Mouse (Mus musculus): Measurements from ENCODE around the gene Hoxa9.

Hoxa9 gene

DNA sequence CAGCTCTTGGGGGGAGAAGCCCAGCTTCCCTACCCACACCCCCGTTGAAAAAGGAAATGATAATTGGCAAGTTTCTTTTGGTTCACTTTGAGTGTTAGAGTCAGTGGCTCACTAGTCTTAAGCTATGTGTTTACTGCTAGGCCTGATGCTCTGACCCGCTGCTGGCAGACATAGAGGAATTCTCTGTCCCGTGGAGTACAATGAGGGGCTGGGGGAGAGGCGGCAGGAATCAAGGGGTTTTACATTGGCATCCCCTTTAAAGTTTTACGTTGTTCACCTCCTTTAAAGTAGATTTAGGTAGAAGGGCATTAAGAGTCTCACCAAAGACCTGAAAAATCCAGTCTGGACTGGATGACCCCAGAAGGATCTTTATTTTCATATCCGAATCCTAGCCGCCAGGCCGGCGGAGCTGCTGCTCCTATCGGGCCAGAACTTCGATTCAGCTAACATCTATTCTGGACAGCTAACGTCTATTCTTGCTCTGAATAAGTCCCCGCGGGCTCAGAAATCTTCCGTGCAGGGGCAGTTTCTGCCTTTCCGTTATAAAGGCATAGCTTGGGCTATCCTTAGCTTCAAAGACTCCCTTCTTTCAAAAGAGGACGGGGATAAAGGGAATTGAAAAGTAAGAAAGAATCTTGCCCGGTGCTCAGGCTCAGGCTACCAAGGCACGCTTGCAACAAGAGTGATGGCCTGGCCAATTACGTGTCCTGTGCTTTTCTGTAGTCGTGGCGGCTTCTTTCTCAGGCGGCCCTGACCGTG is 21.3 kb upstream of the Hoxa9 start:
- TF ChIP-seq GATA4 (IDR thresholded peaks at IDR 0.05; ENCODE audit: insufficient replicate concordance, low read length) = no peak

DNA sequence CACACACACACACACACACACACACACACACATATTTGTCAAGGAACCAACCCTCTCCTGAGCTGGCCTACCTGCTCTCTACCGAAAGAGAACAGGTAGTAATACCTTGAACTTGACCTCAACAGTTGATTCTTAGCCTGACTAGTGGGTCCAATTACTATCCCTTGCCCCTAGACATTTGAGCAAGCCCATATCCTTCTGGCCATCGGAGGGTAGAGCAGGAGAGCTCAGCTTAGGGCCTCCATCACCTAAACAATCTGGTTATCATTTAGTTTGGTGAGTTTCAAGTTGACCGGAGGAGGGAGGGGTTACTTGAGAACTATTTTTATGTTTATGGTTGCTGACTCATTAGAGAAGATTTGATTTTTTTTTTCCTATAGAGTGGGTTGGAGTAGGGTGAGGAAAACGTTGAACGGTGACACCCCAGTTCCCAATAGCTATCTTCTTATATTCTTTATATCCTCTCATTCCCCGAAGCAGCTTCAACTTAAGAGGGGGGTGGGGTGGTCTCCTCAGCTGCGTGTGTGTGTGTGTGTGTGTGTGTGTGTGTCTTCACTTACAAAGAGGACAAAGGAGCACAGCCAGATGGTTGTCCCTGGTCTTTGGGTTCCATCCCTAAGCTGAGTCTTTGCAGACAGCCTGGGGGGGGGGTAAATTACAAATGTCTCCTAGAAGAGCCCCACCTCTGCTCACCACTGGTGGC is 20.4 kb upstream of the Hoxa9 start:
- no peak for TF ChIP-seq GATA4 (IDR thresholded peaks at IDR 0.05; ENCODE audit: insufficient replicate concordance, low read length)

DNA sequence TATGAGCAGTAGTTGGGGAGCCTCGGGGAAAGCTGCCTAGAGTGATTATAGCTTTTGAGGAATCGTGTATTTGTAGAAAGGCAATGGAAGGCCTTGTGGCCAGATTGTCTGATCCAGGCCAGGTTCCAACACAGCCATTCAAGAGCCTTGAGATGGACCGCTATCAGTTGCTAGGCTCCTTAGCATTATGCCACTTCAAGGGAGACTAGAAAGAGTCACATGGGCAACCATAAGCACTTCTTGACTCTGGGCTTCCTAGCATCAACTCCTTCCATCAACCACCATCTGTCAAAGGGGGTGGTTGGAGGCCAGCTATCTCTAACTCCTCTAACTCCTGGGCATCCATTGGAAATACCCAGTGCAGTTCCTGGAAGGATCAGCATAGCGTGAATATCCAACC is 18.9 kb upstream of the Hoxa9 start:
- no peak for TF ChIP-seq GATA4 (IDR thresholded peaks at IDR 0.05; ENCODE audit: insufficient replicate concordance, low read length)

DNA sequence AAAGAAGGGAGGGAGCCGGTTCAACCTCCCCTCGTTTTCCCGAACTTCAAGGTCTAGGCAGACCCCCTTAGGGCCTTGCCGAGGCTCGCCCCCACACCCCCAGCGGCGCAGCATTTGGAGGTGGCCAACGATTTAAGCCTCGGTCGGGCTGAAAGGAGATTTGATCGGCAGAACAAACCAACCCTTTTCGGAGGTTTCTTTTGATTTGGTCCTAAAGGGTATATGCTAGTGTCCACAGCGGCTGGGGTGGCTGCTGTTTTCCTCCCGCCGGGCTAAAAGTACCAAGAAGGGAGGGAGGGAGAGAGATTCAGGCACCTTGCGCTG is 18.5 kb upstream of the Hoxa9 start:
- TF ChIP-seq GATA4 (IDR thresholded peaks at IDR 0.05; ENCODE audit: insufficient replicate concordance, low read length) = no peak

DNA sequence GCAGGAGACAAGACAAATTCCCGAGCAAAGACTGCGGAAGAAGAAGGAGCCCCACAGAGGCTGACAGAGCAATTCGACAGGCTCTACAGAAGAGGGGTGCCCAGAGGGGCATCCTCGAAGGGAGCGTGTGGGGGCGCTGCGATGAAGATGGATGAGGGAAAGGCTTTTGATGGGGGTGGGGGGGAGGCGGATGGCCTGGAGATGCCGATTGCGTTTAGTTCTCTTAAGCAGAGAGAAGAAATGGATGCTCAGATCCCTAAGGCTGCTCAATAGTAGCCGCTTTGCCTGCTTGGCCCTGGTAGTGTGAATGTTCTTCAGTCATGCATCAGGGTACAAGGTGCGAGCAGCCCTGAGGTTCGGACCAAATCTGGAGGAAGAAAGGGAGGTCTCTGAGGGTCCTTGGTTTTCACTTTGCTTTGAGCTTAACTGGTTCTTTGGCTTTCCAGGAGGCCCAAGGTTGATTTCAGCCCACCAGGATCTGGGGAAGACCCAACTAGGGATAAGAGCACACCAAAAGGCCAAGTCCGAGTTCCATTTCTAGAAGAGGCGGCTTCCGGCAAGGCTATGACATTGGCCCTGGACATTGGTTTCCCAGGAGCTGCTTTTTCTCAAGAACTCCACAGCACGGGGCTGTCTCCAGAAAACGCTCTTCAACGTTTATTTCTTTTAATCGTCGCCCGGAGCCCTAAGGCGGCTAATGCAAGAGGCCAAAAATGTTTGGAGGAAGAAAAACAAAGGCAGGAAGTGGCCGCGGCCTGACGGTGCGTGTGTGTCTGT is 17.9 kb upstream of the Hoxa9 start:
- no peak for TF ChIP-seq GATA4 (IDR thresholded peaks at IDR 0.05; ENCODE audit: insufficient replicate concordance, low read length)

DNA sequence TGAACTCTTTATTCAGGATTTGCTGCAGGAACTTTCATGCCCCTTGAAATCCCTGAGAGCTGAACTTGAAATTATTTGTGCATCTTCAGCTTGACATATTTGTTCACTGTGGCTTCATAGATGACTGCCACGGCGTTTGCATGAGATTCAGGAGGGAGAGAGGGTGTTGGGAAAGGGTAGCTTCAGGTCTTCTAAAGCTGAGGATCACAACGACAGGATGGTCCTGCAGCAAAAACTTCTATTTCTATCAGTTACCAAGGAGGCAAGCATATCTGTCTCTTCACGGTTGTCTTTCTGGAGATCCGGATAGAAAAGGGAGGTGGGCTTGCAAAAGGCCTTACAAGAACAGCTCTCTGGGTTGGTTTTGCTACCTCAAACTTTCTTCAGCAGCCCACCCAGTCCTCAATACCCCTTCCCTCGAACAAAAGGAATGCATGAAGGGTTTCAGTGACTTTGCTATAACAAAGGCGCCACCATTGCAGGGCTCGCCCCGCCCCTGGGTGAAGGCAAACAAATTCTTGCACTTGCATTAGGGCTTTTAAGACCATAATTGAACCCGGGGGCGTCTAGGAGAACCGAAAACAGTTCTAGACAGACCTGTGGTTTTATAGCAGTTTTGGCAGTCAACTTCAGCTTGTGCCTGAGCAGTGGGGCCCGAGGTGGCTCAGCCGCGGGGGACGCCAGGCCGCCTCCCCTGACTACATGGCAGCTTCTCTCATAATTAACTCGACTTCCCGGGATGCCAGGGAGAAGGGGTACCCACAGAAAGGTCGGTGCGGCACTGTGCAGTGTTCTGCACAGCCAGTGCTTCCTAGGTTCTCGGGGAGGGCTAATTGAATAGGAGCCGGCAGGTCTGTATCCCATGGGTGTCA is 17.1 kb upstream of the Hoxa9 start:
- no peak for TF ChIP-seq GATA4 (IDR thresholded peaks at IDR 0.05; ENCODE audit: insufficient replicate concordance, low read length)

DNA sequence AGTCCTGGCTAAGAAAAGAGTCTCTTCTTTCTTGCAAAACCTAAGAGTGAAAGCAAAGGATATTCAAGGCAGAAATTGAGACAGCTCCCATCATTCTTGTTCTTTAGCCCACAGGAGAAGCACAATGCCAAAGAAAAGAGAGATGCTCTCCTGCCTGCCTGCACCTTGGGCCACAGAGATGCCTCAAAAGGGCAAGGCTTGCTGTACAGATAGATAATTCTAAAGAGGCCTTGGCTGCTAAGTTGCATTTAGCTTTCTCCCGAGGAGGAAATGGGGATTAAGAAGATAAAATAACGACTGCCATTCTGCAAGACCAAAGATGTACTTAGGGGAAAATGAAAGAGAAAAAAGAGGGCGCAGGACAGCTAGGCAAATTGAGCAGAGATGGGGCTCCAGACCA is 16.0 kb upstream of the Hoxa9 start:
- no peak for TF ChIP-seq GATA4 (IDR thresholded peaks at IDR 0.05; ENCODE audit: insufficient replicate concordance, low read length)

DNA sequence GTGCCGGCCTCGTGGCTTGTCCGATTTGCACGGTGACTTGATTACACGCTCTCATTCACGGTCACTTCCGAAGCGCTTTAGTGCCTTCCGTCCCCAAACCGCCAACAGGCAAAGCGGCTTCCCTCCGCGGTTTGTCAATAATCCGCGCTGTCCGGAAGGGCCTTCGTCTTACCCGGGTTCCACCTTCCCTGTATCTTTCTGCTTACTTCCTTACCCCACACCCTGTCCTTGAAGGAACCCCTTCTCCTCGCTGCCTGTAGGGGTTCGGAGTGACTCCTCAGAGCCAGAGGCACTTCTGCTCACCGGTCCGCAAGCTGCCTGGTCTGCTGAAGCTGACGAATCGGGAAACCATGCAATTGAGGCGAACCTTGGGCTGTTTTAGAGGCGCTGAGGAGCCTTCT is 15.5 kb upstream of the Hoxa9 start:
- TF ChIP-seq GATA4 (IDR thresholded peaks at IDR 0.05; ENCODE audit: insufficient replicate concordance, low read length) = no peak

DNA sequence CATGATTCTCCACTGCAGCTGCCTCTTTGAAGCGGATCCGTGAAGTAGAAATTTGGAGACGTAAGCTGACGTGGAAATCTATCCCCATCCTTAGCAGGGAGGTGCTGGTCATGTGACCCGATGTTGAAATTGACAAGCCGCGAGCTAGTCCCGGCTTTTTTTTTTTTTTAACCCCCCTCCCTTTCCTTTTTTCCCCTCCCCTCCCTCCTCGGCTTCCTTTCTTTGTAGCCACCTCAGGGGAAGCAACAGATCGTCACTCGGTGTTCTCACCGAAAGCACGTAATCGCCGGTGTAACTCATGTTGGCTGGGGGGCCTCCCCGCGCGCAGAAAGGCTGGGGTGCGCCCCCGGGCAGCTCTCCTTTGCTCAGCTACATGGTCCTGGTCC is 14.9 kb upstream of the Hoxa9 start, which contains the start of gene Hoxa11:
Gene Hoxa11 (minus strand): TSS at position 54 of the 386 bp plus-strand sequence.
- no peak for TF ChIP-seq GATA4 (IDR thresholded peaks at IDR 0.05; ENCODE audit: insufficient replicate concordance, low read length)

DNA sequence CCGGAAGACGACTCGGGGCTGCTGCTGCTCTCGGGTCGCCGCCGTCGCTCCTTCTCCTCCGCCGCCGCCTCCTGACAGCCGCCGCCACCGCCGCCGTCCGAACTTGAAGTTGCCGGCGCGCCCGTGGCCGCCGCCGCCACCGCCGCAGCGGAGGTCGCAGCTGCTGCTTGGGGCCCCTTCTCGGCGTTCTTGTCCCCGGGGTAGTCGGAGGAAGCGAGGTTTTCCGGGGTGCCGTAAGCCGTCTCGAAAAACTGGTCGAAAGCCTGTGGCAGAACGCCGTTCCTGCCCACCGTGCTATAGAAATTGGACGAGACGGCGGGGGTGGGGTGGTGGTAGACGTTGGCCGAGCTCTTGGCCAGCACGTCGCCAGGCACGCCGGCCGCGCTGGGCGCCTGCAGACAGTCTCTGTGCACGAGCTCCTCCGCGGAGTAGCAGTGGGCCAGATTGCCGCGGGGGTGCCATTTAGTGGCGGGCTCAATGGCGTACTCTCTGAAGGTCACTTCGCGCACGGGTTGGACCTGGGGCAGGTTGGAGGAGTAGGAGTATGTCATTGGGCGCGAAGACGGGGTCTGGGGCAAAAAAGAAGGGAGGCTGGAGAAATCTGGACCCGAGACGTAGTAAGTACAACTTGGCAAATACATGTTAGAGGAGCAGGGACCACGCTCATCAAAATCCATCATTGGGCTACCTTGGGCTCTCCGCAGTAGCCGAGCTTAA is 14.3 kb upstream of the Hoxa9 start:
- TF ChIP-seq GATA4 (IDR thresholded peaks at IDR 0.05; ENCODE audit: insufficient replicate concordance, low read length) = no peak

DNA sequence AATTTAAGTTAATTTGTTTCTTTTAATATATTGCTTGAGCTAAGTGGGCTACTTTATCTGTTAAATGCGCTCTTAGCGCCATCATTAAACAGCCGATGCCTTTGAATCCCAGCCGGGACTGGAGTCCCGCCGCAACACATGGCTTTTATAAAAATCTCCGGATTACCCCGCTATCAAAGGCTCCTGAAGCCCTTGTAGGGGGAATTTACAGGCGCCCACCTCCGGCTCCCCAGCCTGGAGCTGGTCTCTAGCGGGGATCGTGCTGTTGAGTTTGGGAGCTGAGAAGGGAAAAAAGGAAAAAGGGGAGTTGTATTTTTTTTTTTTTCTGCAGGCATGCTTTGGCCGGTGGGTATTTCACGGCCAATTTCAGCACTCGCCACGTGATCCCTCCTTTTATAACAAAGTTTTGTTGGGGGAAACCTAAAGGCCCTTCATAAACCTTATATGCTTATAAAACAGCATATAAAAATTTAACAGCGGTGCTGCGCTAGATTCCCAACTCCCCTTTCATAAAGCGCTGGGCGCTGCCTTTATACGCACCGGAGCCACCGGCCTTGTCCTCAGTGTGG is 13.7 kb upstream of the Hoxa9 start:
- TF ChIP-seq GATA4 (IDR thresholded peaks at IDR 0.05; ENCODE audit: insufficient replicate concordance, low read length) = no peak

DNA sequence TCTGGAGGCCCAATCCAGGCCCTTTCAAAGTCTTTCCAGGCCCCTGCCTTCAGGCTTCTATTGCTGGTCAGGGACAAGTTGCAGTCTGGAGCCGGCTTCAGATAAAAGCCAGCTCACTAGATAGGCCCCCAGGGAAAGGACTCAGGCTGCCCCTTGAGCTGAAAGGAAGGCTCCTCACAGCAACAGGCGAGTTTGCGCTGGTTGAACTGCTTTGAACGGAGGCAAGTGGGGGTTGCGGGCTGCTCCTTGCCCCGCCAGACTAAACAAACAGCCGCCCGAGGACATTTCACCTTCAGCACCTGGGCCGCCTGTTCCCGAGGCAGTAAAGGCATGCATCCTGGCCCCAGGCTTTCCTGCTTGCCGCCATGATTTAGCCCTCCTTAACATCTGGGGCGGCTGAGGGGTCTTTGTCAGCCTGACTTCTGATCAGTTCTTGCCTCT is 12.8 kb upstream of the Hoxa9 start:
- TF ChIP-seq GATA4 (IDR thresholded peaks at IDR 0.05; ENCODE audit: insufficient replicate concordance, low read length) = no peak

DNA sequence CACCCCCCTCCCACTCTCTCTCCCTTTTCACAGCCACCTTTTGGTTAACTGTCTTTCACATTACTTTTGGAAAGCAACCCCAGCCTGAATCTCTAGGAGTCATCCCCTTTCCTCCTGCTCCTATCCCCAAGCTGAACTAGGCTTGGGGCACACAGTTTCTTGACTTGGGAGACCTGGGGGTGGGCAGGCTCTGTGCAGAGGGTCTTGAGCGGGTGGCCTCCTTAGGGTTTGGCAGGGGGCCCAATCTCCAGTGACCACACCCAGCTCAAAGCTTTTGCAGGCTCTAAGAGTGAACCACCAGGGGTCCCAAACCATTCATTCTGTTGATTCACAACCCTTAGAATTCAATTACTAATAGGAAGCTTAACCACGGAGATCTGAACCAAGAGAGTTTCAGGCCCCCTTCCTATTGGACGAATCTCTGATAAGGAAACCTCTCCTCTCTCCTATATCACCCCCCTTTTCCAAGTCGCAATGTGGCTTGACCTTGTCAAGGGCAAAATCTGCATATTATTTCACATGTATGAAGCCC is 12.0 kb upstream of the Hoxa9 start:
- no peak for TF ChIP-seq GATA4 (IDR thresholded peaks at IDR 0.05; ENCODE audit: insufficient replicate concordance, low read length)
